Mouse (Mus musculus): ENCODE data around the gene Phb2. TPM values are rescaled to one million over a fixed set of nuclear protein-coding genes. Genes with fewer than 3 reads are reported as not detected.
A peak's percentile ranks its signal among the peaks of the same experiment; 100 is the strongest.

Gene Phb2
- polyA plus RNA-seq, 1 experiment, result not detected

DNA sequence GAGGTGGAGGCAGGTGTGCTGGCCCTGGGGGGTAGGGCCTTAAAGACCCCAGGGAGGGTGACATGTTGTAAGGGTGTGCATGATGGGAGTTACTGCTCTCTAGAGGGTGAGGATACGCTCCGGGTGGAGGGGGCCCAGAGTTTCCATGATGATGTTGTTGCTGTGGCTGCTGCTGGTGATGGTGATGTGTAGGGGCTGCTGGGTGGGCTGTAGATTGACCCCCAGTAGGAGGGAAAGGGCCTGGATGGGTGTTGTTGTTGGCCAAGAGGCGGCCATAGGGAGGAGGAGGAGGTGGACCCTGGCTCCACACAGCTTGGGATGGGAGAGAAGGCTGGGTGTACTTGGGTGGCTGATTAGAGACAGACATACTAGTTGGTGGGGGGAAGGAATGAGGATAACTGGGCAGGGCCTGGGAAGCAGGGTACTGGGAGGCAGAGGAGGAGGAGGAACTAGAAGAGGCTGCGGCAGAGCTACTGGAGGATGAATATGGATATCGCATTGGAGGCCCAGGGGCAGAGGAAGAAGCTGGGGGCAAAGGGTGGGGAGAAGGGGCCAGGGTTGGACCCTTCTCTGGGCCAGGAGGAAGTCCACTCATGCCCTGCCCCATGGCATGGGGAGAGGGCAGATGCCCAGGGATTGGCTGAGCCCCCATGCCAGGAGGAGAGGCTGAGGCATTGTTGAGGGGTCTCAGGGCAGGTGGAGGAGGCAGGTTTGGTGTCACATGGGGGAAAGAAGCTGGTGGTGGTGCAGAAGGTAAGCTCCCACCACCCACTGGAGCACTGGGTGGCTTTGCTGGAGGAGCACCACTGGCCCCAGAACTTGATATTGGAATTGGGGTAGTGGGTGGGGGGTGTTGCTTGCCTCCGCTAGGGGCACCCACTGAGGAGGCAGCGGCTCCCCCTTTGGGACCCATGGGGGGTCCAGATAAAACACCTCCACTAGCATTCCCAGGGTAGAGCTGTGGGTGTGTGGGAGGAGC lies 34.8 kb downstream of the Phb2 start:
- no peak for TF ChIP-seq CTCF (IDR thresholded peaks at IDR 0.05; ENCODE audit: insufficient read depth, low read depth, low read length)
- no peak for TF ChIP-seq POLR2A (IDR thresholded peaks at IDR 0.05; ENCODE audit: insufficient read depth, low read depth, low read length)
- H3K4me1 ChIP-seq (ENCODE audit: control insufficient read depth, insufficient read depth, low read length), result peaks cover 40% of the 10 kb centered on the region
- peak overlapping the region; percentile 76; the same call in 1 of the 2 replicates for H3K27ac ChIP-seq (ENCODE audit: insufficient read depth, low read depth, low read length)
- WGBS, result 60% methylated on average over 7 of the region's 7 CpGs
- H3K4me3 ChIP-seq (ENCODE audit: insufficient read depth, low read depth, low read length), result no peak overlapping the region

- no peak overlapping the region for H3K4me3 ChIP-seq (ENCODE audit: insufficient read depth, low read depth, low read length)
- H3K4me1 ChIP-seq (ENCODE audit: control insufficient read depth, insufficient read depth, low read length), result peaks cover 26% of the 10 kb centered on the region
- TF ChIP-seq POLR2A (IDR thresholded peaks at IDR 0.05; ENCODE audit: insufficient read depth, low read depth, low read length) (no peak), CTCF (IDR thresholded peaks at IDR 0.05; ENCODE audit: insufficient read depth, low read depth, low read length) (no peak)
- WGBS, result 79% methylated on average over 8 of the region's 8 CpGs
- no peak overlapping the region for H3K27ac ChIP-seq (ENCODE audit: insufficient read depth, low read depth, low read length)
Observed at GRCm38 (mm10) chr6:124750405-124750804, 38.3 kb downstream of the Phb2 start.

DNA sequence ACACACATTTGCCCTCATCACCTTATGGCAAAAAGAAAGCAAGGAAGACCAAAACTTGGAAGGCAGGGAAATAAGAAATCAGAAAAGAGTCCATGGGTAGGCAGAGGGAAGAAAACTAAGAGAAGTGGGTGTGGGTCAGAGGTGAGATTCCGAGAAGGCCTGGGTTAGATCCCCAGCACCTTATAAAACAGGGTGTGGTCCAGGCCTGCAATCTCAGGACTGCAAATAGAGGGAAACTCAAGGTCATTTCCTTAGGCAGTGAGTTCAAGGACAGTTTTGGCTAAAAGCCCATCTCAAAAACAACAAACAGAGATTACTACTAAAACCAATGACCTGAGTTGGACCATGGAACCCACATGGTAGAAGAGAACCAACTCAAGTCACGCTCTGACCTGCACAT lies 41.7 kb downstream of the Phb2 start:
- Histone ChIP-seq H3K4me1 (ENCODE audit: control insufficient read depth, insufficient read depth, low read length) (peaks cover 20% of the 10 kb centered on the region), H3K27ac (ENCODE audit: insufficient read depth, low read depth, low read length) (no peak overlapping the region), H3K4me3 (ENCODE audit: insufficient read depth, low read depth, low read length) (no peak overlapping the region)
- 91% methylated on average over 2 of the region's 2 CpGs for WGBS
- no peak for TF ChIP-seq POLR2A (IDR thresholded peaks at IDR 0.05; ENCODE audit: insufficient read depth, low read depth, low read length)
- no peak for TF ChIP-seq CTCF (IDR thresholded peaks at IDR 0.05; ENCODE audit: insufficient read depth, low read depth, low read length)

GRCm38 (mm10) chr6:124755306-124755705 lies 43.2 kb downstream of the Phb2 start:
- TF ChIP-seq CTCF (IDR thresholded peaks at IDR 0.05; ENCODE audit: insufficient read depth, low read depth, low read length) (no peak), POLR2A (IDR thresholded peaks at IDR 0.05; ENCODE audit: insufficient read depth, low read depth, low read length) (no peak)
- 3% methylated on average over 3 of the region's 3 CpGs for WGBS
- Histone ChIP-seq H3K4me3 (ENCODE audit: insufficient read depth, low read depth, low read length) (peak overlapping the region; percentile 98), H3K27ac (ENCODE audit: insufficient read depth, low read depth, low read length) (peak overlapping the region; percentile 80; the same call in 1 of the 2 replicates), H3K4me1 (ENCODE audit: control insufficient read depth, insufficient read depth, low read length) (peaks cover 22% of the 10 kb centered on the region)

GRCm38 (mm10) chr6:124755831-124756595 lies 43.9 kb downstream of the Phb2 start, which contains the start of the genes Gm45234 and Atn1:
TSS of gene Gm45234 (minus strand) at chr6:124756021.
TSS of gene Atn1 (minus strand) at chr6:124756524.
- 4% methylated on average over 96 of the region's 100 CpGs for WGBS
- H3K4me1 ChIP-seq (ENCODE audit: control insufficient read depth, insufficient read depth, low read length), result peaks cover 22% of the 10 kb centered on the region

GRCm38 (mm10) chr6:124756652-124757350 lies 44.7 kb downstream of the Phb2 start:
- WGBS, result under 1% methylated on average over 51 of the region's 54 CpGs
- peaks cover 22% of the 10 kb centered on the region for H3K4me1 ChIP-seq (ENCODE audit: control insufficient read depth, insufficient read depth, low read length)
- H3K4me3 ChIP-seq (ENCODE audit: insufficient read depth, low read depth, low read length), result peak overlapping the region; percentile 98
- TF ChIP-seq CTCF (IDR thresholded peaks at IDR 0.05; ENCODE audit: insufficient read depth, low read depth, low read length), result no peak
- TF ChIP-seq POLR2A (IDR thresholded peaks at IDR 0.05; ENCODE audit: insufficient read depth, low read depth, low read length), result peak; percentile 37; the same call in 1 of the 2 replicates
- peak overlapping the region; percentile 91 for H3K27ac ChIP-seq (ENCODE audit: insufficient read depth, low read depth, low read length)

More at GRCm38 (mm10) chr6:124755831-124756595, 43.9 kb downstream of the Phb2 start, which contains the start of the genes Gm45234 and Atn1:
- Histone ChIP-seq H3K27ac (ENCODE audit: insufficient read depth, low read depth, low read length) (peak within 1 kb of the TSS; percentile 91), H3K4me3 (ENCODE audit: insufficient read depth, low read depth, low read length) (peak within 1 kb of the TSS; percentile 98)
- TF ChIP-seq POLR2A (IDR thresholded peaks at IDR 0.05; ENCODE audit: insufficient read depth, low read depth, low read length), result no peak

DNA sequence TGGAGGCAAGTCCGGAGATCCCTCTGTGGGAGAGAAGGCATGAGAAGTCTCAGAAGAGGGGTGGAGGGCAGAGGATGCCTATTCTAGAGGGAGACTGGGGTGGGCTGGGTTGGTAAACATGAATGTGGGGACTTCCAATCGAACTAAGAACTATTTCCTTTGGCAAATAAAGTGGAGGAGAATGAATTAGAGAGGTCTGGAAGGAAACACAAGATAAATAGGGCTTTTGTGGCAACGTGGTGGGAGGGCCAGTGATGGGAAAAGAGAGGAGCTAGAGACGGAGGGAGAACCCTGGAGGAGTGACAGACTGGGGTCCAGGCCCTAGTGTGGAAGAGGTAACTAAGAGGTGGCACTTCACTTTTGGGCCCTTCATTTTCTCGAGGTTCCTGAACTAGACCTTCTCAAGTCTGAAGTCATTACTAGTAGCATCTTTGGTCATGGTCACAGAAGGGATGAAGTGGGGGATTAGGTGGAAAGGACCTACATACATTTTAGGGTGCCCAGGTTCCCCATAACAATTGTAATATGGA lies 45.3 kb downstream of the Phb2 start:
- H3K4me3 ChIP-seq (ENCODE audit: insufficient read depth, low read depth, low read length), result peak overlapping the region; percentile 98
- peak overlapping the region; percentile 79 for H3K27ac ChIP-seq (ENCODE audit: insufficient read depth, low read depth, low read length)
- no peak for TF ChIP-seq POLR2A (IDR thresholded peaks at IDR 0.05; ENCODE audit: insufficient read depth, low read depth, low read length)
- no peak for TF ChIP-seq CTCF (IDR thresholded peaks at IDR 0.05; ENCODE audit: insufficient read depth, low read depth, low read length)
- WGBS, result 5% methylated on average over 5 of the region's 5 CpGs
- peaks cover 22% of the 10 kb centered on the region for H3K4me1 ChIP-seq (ENCODE audit: control insufficient read depth, insufficient read depth, low read length)

All from olfactory bulb, adult 2 months (tissue).